Mouse (Mus musculus) spleen, adult 12 weeks (tissue): ENCODE data around the gene Axin1.
"Not testable (repeated sequence)": the region's sequence is repeated elsewhere in the genome, so short reads cannot be mapped to it uniquely, and the experiment has no call there.

ENCODE experiments used
- DNase-seq: peaks from one replicate; pipeline ENCODE4 v3.0.0; 2022; ENCODE audit warnings: low spot score

Gene Axin1

DNA sequence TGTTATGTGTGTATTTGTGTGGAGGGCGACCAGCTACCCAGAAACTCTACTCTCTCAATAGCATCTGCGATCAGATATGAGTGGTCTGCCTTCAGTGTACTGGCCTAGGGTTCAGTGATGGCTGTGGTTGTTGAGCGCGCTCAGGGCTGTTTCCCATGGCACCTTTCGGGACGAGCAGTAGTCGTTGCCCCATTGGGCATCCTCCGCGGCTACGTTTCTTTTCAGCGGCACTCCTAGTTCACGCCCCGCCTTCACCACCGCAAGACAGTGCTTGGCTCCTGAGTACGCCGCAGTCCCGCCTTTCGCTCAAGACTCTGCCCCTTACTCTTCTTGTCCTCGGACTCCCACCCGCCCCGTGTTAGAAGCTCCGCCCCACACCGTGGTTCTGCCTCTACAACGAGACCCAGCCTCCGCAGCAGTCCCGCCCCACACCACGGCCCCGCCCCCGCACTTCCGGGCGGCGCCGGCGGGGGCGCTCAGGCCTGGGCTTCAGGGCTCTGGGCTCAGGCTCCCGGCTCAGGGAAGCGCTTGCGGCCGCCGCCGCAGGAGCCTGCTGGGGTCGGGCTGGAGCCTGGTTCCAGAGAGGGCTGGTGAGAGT lies at the start of gene Axin1:
Gene Axin1 (plus strand): TSS at position 450 of the 598 bp plus-strand sequence.
- peak; percentile 94 for DNase-seq

DNA sequence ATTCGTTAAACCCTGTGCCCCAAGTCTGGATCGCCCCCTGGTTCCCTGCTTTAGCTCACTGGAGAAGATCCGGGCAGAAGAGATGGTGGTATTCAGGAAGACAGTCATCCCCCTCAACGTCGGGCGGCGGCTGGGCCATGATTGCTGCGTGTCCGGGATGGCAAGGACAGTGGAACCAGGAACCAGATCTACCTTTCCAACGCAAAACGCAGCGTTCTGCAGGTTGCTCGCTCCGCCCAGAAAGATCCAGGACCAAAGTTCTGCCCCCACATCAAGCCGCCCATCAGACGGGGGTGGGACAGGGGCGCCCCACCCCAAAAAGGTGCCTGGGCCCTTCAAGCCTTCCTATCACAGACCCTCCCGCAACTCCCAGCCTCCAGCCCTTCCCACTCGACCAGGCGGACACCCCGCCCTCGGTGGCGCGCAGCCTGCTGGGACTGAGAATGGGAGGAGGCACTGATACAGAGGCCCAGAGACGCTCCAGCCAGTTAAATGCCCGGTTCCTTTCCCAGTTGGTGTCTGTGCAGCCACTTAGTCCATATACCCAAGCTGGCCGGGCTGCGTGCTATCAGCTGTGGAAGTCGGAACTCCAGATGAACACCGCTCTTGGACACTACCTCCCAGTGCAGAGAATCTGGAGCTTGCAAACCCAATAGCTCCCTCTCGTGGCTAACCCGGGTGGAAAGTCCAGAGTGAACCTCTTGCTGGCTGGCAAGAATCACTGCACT lies 48.4 kb upstream of the Axin1 start, which contains the start of gene Decr2:
Gene Decr2 (minus strand): TSS at position 433 of the 728 bp plus-strand sequence.
- DNase-seq = peak; percentile 71

DNA sequence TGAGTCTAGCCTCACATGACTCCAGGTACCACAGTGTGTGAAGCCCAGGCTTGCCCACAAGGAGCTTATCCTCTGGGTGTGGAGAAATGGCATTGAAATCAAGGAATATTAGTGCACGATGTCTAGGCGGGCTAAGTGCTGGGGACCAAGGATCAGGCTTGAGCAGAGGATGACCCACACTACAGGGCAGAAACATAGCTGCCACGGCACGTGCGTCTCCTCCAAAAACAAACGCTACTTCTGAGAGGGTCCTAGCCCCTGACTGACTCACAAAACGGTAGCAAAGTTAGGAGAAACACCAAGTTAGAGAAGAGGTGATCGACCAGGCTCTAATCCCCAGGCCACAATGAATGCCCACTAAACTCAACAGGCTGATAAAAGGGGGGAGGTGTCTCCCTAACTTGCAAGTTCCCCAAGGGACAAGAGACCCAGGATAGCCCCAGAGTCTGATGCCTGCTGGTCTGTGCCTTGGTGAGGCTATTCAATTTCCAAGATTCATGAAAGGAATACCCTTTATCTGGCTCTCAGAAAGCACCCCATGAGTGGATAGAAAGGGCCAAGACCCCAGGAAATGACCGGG lies 43.9 kb upstream of the Axin1 start:
- no peak for DNase-seq

DNA sequence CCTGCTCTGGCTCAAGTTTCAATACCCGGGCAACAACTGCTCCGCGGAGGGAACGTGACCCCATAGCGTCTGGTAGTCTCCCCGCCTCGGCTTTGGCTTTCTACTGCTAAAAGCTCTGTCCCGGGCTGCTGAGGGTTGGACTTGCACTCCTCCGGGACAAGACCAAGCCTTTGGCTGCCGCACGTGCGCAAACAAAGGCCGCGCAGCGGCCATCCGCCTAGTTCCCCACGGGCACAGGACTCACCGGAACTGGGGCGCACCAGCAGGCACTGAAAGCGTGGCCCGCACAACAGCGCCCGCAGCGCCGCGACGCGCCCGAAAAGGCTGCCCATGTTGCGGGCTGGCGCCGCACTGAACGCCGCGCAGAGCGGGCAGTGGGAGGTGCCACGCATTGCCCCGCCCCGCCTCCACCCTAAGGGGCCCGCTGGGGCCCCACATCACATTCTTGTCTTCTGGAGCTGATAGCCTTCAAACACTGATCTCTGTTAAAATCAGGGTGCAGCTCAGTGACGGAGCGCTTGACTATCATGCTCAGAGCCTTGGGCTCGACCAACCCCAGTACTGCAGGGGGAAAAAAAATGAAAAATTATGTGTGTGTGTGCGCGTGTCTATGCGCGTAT lies 43.3 kb upstream of the Axin1 start, which contains the start of gene Nme4:
Gene Nme4 (minus strand): TSS at position 482 of the 620 bp plus-strand sequence.
- DNase-seq = peak; percentile 50

DNA sequence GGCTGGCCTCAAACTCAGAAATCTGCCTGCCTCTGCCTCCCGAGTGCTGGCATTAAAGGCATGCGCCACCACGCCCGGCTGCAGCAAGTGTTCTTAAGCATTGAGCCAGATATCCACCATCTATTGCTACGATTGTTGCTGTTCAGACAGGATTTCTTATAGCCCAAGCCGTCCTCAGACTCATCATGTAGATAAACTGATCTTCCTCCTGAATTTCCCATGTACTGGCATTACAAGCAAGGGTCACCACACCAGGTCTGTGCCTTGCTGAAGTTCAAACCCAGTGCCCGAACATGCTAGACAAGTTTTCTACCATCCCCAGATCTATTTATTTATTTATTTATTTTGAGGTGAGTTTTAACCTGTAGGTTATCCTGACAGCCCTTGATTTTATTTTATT lies 40.0 kb upstream of the Axin1 start:
- no peak for DNase-seq

DNA sequence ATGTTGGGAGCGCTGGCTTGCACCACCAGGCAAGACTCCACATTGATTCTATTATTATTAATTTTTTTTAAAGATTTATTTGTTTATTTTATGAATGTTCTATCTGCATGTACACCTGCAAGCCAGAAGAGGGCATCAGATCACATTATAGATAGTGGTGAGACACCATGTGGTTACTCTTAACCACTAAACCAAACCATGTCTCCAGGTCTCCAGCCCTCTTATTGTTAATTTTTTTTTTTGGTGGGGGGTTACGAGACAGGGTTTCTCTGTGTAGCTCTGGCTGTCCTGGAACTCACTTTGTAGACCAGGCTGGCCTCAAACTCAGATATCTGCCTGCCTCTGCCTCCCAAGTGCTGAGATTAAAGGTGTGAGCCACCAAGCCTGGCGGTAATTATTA lies 39.2 kb upstream of the Axin1 start:
- DNase-seq = not testable (repeated sequence)

DNA sequence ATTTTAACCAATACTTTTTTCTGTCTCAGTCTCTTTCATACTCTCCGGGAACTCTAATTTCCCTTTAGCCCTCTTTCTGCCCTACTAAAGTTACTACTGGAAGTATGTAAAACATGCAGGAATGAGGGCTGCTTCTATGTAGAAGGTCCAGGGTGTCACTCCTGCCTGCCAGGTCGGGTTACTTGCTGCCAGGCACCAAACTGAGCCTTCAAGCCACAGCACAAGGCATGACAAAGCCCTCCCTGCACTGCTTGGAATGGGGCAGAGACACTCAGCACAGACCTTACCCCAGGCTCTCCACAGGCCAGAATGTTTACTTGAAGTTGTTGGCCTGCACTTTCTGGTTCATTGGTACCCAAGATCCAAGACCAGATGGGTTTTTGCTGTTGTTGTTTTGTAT lies 38.3 kb upstream of the Axin1 start:
- no peak for DNase-seq

DNA sequence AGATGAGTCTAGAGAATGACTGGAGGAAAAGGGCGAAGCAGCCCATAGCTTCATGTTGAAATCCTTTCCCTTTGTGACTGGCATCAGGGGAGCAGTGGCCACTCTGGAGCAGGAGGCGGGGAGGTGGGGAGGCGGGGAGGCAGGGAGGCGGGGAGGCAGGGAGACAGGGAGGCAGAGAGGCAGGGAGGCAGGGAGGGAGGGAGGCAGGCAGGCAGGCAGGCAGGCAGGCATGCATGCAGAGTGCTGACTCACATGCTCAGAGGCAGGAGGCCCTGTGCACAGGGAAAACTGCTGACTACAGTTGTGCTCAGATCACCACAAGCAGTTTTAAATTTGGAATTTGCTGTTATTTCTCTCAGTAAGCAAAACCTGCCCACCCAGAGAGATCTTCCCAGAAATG lies 37.0 kb upstream of the Axin1 start:
- DNase-seq = no peak

DNA sequence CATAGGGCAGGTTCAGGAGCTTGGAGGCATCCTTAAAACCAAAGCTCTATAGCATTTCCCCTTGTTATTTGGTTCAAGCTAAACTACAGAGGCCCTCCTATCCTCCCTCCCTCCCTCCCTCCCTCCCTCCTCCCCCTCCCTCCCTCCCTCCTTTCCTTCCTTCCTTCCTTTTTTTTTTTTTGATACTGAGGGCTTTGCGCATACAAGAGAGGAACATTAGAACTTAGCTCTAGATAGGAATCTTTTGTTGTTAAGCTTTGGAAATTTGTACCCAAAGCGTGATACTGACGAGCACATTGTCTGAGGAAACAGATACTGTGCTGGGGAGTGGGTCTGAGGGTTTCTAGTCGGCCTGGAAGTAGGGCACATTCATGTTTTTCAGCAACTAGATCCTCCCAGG lies 32.9 kb upstream of the Axin1 start:
- no peak for DNase-seq

DNA sequence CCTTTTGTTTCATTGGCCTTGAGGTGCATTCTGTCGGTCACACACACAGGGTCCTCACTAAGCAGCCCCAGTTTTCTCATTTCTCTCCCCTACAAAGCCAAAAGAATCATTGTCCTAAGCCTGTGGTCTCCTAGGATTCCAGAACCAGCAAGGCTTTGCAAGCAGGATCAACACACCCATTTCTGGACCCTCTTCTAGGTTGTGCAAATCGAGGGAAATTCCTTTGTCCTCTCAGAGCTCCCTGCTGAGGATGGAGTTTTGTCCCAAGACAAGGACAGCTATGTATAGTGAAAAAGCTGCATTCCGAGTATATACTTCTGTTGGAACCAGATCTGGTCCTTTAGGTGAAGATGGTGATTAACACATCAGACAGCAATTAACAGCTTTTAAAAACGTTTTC lies 28.3 kb upstream of the Axin1 start:
- no peak for DNase-seq

DNA sequence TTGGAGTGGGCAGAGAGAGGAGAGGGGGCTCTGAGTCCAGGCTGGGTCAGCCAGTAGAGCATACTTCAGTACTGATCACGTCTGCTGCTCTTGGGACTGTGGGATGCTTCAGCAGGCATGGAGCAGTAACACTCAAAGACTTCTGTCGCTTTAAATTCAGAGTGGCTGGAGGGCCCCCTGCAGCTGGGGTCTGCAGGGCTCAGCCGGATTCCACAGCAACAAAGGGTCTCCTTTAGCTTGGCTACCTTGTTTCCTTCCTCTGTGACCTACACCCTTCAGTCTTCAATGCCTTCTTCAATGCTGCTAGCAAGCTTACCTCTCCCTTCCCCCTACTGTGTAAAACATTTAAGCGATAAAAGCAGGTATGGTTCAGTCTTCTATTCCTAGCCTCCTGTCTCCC lies 27.5 kb upstream of the Axin1 start:
- no peak for DNase-seq

DNA sequence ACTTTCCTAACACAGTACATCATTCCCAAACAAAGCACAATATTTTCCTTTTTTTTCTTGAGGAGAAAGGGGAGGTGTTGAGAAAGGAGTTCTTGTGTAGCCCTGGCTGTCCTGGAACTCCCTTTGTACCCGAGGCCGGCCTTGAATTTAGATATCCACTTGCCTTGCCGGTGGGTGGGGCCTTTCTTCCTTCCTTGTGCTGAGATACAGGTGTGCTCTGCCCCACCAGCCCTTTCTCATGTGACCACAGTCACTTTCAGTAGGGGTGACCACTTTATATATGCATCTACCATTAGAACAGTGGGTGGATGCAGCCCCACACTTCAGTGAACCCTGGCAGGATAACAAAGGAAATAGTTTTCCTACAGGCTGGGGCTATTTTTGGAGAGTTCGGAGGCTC lies 26.8 kb upstream of the Axin1 start:
- no peak for DNase-seq

DNA sequence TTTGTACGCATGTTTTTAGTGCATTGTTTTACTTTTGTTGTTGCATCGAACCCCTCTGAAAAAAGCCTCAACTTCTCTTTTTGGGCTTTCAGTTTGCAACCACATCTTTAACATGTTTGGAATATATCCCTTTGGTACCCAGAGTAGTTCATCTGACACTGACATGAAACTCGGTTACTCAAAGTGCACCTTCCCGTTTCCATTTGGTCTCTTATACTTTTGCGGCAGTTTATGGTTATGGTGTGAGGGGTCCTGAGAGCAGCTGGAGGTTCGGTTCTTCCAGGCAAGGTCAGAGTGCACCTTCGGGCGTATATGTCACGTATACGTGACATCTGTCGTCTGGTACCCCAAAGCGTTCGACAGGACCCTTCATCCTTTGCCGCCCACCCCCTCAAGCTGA lies 25.7 kb upstream of the Axin1 start:
- no peak for DNase-seq

DNA sequence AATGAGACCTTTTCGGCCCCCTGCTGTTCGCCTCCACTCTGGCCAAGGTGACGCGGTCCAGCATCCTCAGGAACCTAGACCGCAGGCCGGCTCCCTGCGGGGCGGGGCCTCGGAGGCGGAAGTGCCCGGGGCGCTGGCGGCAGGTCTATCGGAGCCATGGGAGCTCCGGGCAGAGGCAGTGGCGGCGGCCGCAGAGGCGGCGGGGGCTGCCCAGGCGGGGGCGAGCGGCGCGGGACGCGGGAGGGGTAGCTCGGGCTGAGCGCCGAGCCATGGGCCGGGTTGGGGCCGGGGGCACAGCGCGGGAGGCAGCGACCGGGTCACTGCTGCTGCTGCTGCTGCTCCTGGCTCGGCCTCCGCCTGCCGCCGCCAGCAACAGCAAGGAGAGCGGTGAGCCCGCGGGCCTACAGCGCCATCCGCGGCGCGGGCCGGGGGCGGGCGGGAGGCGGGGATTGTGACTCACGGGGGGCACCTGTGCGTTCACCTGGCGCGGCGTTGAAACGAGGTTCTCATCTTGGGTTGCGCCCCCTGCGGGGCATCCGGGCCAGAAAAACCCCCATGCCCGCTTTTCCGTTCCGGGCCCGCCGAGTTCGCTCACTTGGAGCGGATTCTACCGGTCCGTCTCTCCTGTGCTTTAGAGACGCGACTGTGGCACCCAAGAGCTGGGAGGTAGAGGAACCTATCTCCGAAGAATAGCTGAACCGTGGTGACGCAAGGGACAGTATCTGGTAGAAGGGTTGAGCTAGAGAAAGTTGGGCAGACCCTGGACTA lies 25.1 kb upstream of the Axin1 start, which contains the start of gene Tmem8:
Gene Tmem8 (plus strand): TSS at position 119 of the 768 bp plus-strand sequence.
- peak; percentile 72 for DNase-seq

DNA sequence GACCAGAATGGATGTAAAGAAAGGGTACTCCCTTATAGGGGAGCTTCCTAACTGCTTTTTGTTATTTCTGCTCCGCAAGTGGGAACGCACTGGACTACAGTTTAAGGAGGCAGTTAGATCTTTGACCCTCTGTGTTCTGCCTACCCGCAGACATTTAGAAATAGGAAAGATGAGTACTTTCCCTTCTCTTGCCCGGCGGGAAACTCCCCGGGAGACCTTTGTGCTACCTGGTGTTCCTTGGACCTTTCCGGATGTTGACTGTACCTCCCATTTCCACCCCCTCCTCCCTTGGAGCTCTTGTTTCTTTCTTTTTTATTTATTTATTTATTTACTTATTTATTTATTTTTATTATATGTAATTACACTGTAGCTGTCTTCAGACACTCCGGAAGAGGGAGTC lies 24.4 kb upstream of the Axin1 start:
- no peak for DNase-seq

DNA sequence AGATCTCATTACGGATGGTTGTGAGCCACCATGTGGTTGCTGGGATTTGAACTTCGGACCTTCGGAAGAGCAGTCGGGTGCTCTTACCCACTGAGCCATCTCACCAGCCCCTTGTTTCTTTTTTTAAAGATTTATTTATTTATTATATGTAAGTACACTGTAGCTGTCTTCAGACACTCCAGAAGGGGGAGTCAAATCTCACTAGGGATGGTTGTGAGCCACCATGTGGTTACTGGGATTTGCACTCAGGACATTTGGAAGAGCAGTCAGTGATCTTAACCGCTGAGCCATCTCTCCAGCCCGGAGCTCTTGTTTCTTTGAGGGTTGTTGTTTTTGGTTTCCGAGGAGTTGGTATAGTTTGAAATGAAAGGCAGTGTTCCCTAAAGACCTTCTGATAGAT lies 24.0 kb upstream of the Axin1 start:
- DNase-seq = not testable (repeated sequence)

DNA sequence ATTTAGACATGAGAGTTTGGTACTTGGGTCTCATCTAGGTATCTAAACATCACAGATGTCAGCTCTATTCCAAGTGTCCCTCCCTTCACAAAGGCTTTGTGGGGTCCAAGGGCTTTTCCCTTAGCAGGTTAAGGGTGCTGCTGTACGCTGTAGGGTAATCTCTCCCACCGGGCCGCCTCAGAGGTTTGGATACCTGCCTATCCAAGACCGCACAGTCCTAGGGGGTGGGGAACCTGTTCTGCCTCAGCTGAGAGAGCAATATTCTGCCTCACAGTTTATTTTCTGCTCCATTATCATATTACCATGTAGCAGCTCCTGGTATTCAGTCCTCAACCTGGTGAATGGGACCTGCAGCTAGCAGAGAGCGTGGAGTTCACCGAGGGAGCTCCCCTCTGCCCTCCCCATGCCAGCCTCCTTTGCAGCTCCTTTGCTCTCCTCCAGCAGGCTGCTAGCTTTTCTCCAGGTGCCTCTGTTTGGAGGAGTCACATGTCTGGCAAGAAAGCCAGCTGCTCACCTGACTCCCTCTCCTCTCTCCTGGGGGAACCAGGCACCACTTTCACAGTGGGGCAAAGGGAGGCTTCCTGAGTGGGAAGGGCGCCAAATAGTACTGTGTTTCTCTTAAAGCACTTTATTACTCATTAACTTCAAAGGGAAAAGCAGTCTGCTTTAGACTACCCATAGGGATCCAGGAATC lies 23.1 kb upstream of the Axin1 start:
- no peak for DNase-seq

DNA sequence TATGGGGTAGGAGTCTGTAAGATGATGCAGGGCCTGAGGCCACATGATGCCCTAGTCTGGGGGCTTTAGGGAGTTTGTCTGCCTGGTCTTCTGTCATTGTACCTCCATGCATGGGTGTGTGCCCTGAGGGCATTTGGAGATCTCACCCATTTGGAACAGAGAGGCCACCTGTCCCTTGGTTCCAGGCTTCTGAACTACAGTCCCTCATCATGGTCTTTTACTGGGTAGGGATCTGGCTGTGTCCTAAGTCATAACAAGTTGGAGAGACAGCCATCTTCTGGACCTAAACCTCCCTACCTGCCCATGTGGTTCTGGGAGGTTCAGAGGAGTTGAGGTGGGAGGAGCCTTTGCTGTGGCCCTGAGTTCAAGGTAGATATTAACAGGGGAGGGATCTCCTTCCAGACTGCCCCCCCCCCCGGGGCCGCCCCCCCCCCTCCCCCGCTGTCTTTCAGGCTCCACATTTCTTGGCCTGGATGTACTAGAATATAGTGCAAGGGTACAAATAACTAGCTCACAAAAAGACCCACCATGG lies 22.5 kb upstream of the Axin1 start:
- no peak for DNase-seq

DNA sequence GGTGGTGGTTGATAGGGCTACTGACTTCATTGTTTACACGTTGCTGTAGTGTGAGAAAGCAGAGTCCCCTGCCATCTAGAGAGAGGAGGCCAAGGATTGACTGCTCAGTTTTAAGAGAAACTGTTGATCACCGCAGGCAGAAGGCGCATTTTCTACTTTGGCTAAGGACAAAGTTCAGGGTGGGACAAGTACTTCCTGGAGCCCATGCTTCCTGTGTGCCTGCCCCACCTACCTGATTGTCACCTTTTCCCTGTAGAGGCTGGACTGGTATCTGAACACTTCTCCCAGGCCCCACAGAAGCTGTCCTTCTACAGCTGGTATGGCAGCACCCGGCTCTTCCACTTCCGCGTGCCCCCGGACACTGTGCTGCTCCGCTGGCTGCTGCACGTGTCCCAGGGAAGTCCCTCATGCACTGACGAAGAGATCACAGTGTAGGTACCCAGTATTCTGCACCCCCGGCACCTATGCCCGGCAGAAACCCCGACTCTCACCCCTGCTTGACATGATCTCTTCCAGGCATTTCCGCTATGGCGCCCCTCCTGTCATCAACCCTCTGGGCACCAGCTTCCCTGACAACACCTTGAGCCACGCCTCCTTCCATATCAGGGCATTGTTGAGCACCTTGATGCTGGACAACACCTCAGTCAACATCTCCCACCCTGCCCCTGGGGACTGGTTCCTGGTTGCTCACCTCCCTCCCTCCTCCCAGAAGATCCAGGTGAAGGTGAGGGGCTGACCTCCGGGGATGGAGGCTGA lies 21.8 kb upstream of the Axin1 start:
- no peak for DNase-seq
